Mouse (Mus musculus) T-helper 17 cell (primary cell): Measurements from ENCODE around the gene Ggact.

Experiments
- in situ Hi-C, 2 experiments: fragments of 300-600 bp; cut with MboI, MseI; formaldehyde crosslinking; loops; 1 replicate in 1 of 2; 2 replicates in 1 of 2; pipeline ENCODE4 v1.15.1; 2025; ENCODE audit warnings: high pct_unique_total_duplicates in 2 of 2

Gene Ggact

GRCm38 (mm10) chr14:122913657-122914056 is at the start of gene Ggact:
Gene Ggact, minus strand, starts transcription at chr14:122913757.
- in situ Hi-C loops: no loop called here

DNA sequence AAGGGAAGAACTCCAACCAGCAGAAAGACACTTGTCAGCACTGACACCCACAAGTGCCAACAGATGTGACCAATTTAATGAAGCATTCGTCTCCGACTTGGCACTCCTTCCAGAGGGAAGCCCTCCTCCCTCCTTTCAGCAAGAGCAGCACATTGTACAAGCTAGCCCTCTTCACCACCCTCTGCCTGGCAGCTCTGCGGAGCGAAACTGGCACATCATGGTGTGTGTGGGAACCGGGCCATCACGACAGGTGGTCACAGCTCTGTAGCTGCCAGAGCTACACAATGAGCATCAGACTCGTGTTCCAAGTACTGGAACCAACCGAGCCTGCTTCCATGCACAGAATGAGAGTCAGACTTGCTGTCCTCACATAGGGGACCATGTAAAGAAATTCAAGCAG is 44.4 kb upstream of the Ggact start:
- in situ Hi-C loops: loop anchor here (10.0 to 25.0 kb wide), 2 partner anchors 354 to 357 kb away; no protein-coding TSS in a partner anchor

DNA sequence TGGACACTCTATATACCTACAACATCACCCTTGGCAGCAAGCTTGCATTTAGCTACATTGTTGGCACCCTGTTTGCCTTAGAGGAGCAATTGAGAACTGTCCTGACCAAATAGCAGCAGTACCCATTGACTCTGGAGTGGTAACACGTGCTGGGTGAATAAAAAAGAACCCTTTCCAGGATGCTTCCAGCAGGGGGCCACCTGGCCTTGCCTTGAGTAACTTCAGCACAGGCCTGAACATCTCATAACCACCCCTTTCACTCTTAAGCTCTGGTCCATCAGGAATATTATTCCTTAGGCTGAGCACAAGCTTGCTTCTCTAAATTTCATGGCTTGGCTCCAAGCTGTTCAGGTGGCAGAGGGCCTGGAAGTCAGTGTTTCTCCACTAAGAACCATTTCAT is 39.8 kb upstream of the Ggact start:
- in situ Hi-C loops: loop anchor here (10.0 to 25.0 kb wide), 2 partner anchors 359 to 361 kb away; no protein-coding TSS in a partner anchor

- in situ Hi-C loops: loop anchor here (10.0 to 25.0 kb wide), 2 partner anchors 360 to 362 kb away; no protein-coding TSS in a partner anchor
Observed at GRCm38 (mm10) chr14:122952556-122952955, 39.0 kb upstream of the Ggact start.

- in situ Hi-C loops: loop anchor here (10.0 to 25.0 kb wide), 2 partner anchors 360 to 363 kb away; no protein-coding TSS in a partner anchor
Observed at GRCm38 (mm10) chr14:122951676-122952445, 38.3 kb upstream of the Ggact start.

DNA sequence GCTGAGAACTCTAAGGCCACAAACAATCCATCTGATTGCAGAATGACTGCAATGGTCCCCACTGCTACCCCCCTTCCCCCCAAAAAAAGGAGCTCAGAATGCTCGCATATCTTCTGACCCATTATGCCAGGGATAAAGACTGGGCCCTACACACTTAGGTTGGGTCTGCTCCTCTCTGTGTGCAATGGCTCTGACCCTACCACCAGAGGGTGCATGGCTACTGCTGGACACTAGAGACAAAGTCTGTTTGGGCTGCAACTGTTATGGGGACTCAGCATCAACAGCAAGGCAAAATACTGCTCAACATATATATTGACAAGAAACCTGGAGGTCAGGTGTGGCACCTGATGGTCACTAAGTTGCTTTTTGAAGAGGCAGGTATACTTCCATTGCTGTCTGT is 37.4 kb upstream of the Ggact start:
- in situ Hi-C loops: loop anchor here (10.0 to 25.0 kb wide), 2 partner anchors 361 to 364 kb away; no protein-coding TSS in a partner anchor

GRCm38 (mm10) chr14:122943475-122943853 is 29.9 kb upstream of the Ggact start:
- in situ Hi-C loops: loop anchor here in 1 of 2 experiments (10.0 kb wide), 1 partner anchor 1191 kb away; no protein-coding TSS in a partner anchor

GRCm38 (mm10) chr14:122942757-122943474 is 29.4 kb upstream of the Ggact start:
- in situ Hi-C loops: loop anchor here in 1 of 2 experiments (10.0 kb wide), 1 partner anchor 1192 kb away; no protein-coding TSS in a partner anchor

- in situ Hi-C loops: no loop called here
Observed at GRCm38 (mm10) chr14:122936460-122936859, 22.9 kb upstream of the Ggact start.

- in situ Hi-C loops: no loop called here
Observed at GRCm38 (mm10) chr14:122920011-122920410, 6.5 kb upstream of the Ggact start.

DNA sequence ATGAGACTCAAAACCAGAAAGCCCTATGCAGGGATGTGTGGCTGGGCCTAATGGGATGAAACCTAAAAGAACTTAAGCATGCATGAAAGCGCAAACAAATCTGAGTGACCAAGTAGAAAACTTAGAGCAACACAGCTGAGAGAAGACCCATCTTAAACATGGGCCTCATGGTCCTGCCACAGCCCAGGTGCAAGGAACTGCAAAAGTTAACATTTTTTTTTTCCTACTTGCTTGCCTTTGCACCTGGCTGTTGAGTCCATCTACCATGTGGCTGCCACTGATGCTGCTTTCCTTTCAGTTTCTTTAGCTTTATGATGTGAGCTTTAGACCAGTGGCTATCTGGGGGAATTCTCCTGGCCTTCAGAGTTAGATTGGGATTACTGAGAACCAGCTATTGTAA is 4.1 kb upstream of the Ggact start:
- in situ Hi-C loops: loop anchor here in 1 of 2 experiments (5.0 kb wide), 1 partner anchor 70 kb away; no protein-coding TSS in a partner anchor

- in situ Hi-C loops: no loop called here
Observed at GRCm38 (mm10) chr14:122912812-122913498, 602 bp downstream of the Ggact start.

- in situ Hi-C loops: no loop called here
Observed at GRCm38 (mm10) chr14:122912137-122912536, 1.4 kb downstream of the Ggact start.

DNA sequence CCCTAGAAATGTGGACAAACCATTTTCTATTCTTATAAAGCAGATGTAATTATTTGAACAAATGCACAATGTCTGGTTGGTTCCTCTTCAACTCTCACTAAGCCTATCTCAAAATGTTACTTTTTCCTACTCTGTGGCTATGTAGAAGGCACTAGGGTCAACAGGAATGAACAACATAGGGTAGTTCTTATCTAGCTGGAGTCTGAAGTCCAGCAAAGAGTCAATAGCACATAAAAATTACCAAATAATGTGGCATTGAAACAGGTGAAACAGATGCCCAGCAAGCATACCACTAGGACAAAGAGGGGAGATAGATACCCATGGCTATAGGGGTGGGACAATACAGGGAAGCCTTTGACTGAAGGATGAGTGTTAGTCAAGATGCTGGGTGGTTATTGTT is 2.3 kb downstream of the Ggact start:
- in situ Hi-C loops: no loop called here

- in situ Hi-C loops: no loop called here
Observed at GRCm38 (mm10) chr14:122909368-122910091, 4.0 kb downstream of the Ggact start.

DNA sequence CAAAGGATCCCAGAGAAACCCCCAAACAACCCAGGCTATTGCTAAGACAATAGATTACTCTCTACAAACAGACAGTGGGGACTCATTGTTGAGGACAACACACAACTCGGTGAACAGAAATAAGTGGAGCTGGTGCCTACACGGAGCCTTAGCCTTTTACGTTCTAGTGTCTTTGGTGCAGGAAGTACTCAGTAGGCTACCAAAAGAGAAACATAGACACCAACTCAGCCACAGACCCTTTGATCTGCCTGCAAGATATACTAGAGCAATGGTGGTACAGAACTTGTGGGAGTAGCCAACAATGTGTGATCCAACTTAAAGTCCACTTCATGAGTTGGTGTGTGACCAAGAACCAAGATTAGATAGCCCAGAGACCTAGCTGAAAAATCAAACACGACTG is 5.5 kb downstream of the Ggact start:
- in situ Hi-C loops: no loop called here

DNA sequence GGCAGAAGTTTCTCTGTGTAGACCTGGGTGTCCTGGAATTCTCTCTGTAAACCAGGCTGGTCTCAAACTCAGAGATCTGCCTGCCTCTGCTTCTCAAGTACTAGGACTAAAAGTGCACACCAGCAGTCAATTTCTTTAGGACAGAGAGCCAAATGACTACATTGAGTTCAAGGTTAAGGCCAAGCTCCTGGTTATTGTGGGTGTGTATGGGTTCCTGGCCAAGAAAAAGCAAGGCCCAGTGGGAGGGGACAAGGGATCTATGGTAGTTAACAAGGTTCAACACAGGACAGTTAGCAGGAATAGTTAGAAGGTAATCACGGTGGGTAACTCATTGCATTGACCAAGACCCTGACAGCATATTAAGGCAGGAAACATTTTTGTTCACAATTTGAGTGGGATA is 8.6 kb downstream of the Ggact start:
- in situ Hi-C loops: no loop called here

GRCm38 (mm10) chr14:122903923-122904351 is 9.6 kb downstream of the Ggact start:
- in situ Hi-C loops: no loop called here

DNA sequence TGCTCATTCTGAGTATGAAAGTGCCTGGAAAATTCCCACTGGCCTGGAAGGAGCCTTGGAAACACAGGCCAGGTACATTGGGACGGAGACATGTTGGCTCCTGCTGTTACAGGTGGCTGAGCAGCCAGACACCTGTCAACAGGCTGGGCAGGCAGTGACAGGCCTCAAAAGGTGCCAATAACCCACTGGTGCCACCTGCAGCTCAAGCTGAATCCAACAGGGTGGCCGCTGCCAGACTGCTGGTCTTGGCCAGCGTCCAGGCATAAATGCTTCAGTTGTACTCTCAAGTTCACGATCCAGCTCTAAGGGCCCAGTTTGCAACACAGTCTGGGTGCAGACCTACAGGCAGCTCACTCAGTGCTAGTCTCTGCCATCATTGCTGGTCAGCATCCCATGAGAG is 10.7 kb downstream of the Ggact start:
- in situ Hi-C loops: no loop called here

DNA sequence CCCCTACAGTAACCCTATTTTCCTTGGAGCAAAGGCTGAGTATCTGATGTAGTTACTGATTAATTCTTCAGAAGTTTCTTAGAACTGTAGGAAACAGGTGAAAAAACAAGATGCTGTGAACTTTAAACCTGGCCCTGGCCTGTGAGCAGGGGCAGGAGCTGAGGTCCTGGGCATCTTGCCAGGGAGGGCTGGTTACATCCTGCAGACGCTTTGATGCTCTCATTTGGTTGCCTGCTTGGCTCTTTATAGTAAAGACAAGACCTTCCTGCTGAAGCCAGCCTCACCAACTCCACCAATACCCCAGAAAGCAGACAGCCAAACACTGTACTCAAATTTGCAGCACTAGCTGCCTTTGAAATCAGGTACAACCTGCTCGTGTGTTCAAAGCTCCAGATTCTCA is 11.4 kb downstream of the Ggact start:
- in situ Hi-C loops: no loop called here

GRCm38 (mm10) chr14:122901715-122902114 is 11.8 kb downstream of the Ggact start:
- in situ Hi-C loops: no loop called here
